Mouse (Mus musculus): ENCODE measurements around the gene Hist1h4c. TPM values are rescaled to one million over a fixed set of nuclear protein-coding genes. Genes with fewer than 3 reads are reported as not detected.
A peak's percentile ranks its signal among the peaks of the same experiment; 100 is the strongest.

Gene Hist1h4c
- polyA plus RNA-seq, 1 experiment: 20.0 TPM

- Histone ChIP-seq H3K27ac (ENCODE audit: insufficient read depth, low read length) (0 out of 2 replicates have a peak overlapping the region, but pooled peaks have one; percentile 41), H3K36me3 (ENCODE audit: control insufficient read depth, insufficient read depth, low read length) (no peaks in the 10 kb centered on the region; the same call in 1 of the 2 replicates), H3K4me1 (ENCODE audit: control insufficient read depth, insufficient read depth, insufficient read length) (no peaks in the 10 kb centered on the region; the same call in none of the 2 replicates), H3K4me3 (ENCODE audit: extremely low read depth, insufficient read depth, insufficient read length) (peak overlapping the region; percentile 8), H3K27me3 (ENCODE audit: control insufficient read depth, insufficient read depth, low read length) (no peaks in the 10 kb centered on the region)
- 5% methylated on average over 23 of the region's 36 CpGs for WGBS
- no peak for DNase-seq (ENCODE audit: low read depth in 1 of 2, low spot score in 2 of 2)
- TF ChIP-seq POLR2A (IDR thresholded peaks at IDR 0.05; ENCODE audit: low read depth, low read length): no peak
- TF ChIP-seq CTCF (IDR thresholded peaks at IDR 0.05; ENCODE audit: extremely low read depth, insufficient read depth, insufficient read length, insufficient replicate concordance): no peak
Measured at GRCm38 (mm10) chr13:23744421-23745380, 46.4 kb upstream of the Hist1h4c start.

- no peaks in the 10 kb centered on the region for H3K27me3 ChIP-seq (ENCODE audit: control insufficient read depth, insufficient read depth, low read length)
- DNase-seq (ENCODE audit: low read depth in 1 of 2, low spot score in 2 of 2): no peak
- no peaks in the 10 kb centered on the region; the same call in 1 of the 2 replicates for H3K36me3 ChIP-seq (ENCODE audit: control insufficient read depth, insufficient read depth, low read length)
- WGBS: 81% methylated on average over 4 of the region's 4 CpGs
- TF ChIP-seq CTCF (IDR thresholded peaks at IDR 0.05; ENCODE audit: extremely low read depth, insufficient read depth, insufficient read length, insufficient replicate concordance) (no peak), POLR2A (IDR thresholded peaks at IDR 0.05; ENCODE audit: low read depth, low read length) (no peak)
- H3K27ac ChIP-seq (ENCODE audit: insufficient read depth, low read length): no peak overlapping the region
- no peaks in the 10 kb centered on the region; the same call in none of the 2 replicates for H3K4me1 ChIP-seq (ENCODE audit: control insufficient read depth, insufficient read depth, insufficient read length)
- H3K4me3 ChIP-seq (ENCODE audit: extremely low read depth, insufficient read depth, insufficient read length): no peak overlapping the region
Measured at GRCm38 (mm10) chr13:23743963-23744362, 45.7 kb upstream of the Hist1h4c start.

GRCm38 (mm10) chr13:23743215-23743614 is 45.0 kb upstream of the Hist1h4c start:
- no peaks in the 10 kb centered on the region; the same call in none of the 2 replicates for H3K4me1 ChIP-seq (ENCODE audit: control insufficient read depth, insufficient read depth, insufficient read length)
- no peak overlapping the region for H3K27ac ChIP-seq (ENCODE audit: insufficient read depth, low read length)
- H3K36me3 ChIP-seq (ENCODE audit: control insufficient read depth, insufficient read depth, low read length): no peaks in the 10 kb centered on the region; the same call in 1 of the 2 replicates
- TF ChIP-seq CTCF (IDR thresholded peaks at IDR 0.05; ENCODE audit: extremely low read depth, insufficient read depth, insufficient read length, insufficient replicate concordance) (no peak), POLR2A (IDR thresholded peaks at IDR 0.05; ENCODE audit: low read depth, low read length) (no peak)
- no peak for DNase-seq (ENCODE audit: low read depth in 1 of 2, low spot score in 2 of 2)
- 93% methylated on average over 5 of the region's 5 CpGs for WGBS
- H3K27me3 ChIP-seq (ENCODE audit: control insufficient read depth, insufficient read depth, low read length): no peaks in the 10 kb centered on the region
- H3K4me3 ChIP-seq (ENCODE audit: extremely low read depth, insufficient read depth, insufficient read length): no peak overlapping the region

- H3K27me3 ChIP-seq (ENCODE audit: control insufficient read depth, insufficient read depth, low read length): no peaks in the 10 kb centered on the region
- H3K27ac ChIP-seq (ENCODE audit: insufficient read depth, low read length): no peak overlapping the region
- TF ChIP-seq CTCF (IDR thresholded peaks at IDR 0.05; ENCODE audit: extremely low read depth, insufficient read depth, insufficient read length, insufficient replicate concordance): no peak
- TF ChIP-seq POLR2A (IDR thresholded peaks at IDR 0.05; ENCODE audit: low read depth, low read length): no peak
- DNase-seq (ENCODE audit: low read depth in 1 of 2, low spot score in 2 of 2): no peak
- no peaks in the 10 kb centered on the region; the same call in 1 of the 2 replicates for H3K4me1 ChIP-seq (ENCODE audit: control insufficient read depth, insufficient read depth, insufficient read length)
- no peak overlapping the region for H3K4me3 ChIP-seq (ENCODE audit: extremely low read depth, insufficient read depth, insufficient read length)
- no peaks in the 10 kb centered on the region; the same call in 1 of the 2 replicates for H3K36me3 ChIP-seq (ENCODE audit: control insufficient read depth, insufficient read depth, low read length)
Measured at GRCm38 (mm10) chr13:23742007-23742406, 43.8 kb upstream of the Hist1h4c start.

GRCm38 (mm10) chr13:23740910-23741309 is 42.7 kb upstream of the Hist1h4c start:
- no peaks in the 10 kb centered on the region for H3K27me3 ChIP-seq (ENCODE audit: control insufficient read depth, insufficient read depth, low read length)
- H3K27ac ChIP-seq (ENCODE audit: insufficient read depth, low read length): no peak overlapping the region
- H3K36me3 ChIP-seq (ENCODE audit: control insufficient read depth, insufficient read depth, low read length): no peaks in the 10 kb centered on the region; the same call in 1 of the 2 replicates
- H3K4me1 ChIP-seq (ENCODE audit: control insufficient read depth, insufficient read depth, insufficient read length): no peaks in the 10 kb centered on the region; the same call in 1 of the 2 replicates
- DNase-seq (ENCODE audit: low read depth in 1 of 2, low spot score in 2 of 2): no peak
- 64% methylated on average over 5 of the region's 5 CpGs for WGBS
- no peak overlapping the region; the same call in 1 of the 2 replicates for H3K4me3 ChIP-seq (ENCODE audit: extremely low read depth, insufficient read depth, insufficient read length)
- TF ChIP-seq POLR2A (IDR thresholded peaks at IDR 0.05; ENCODE audit: low read depth, low read length): no peak

- Histone ChIP-seq H3K36me3 (ENCODE audit: control insufficient read depth, insufficient read depth, low read length) (no peaks in the 10 kb centered on the region; the same call in 1 of the 2 replicates), H3K27me3 (ENCODE audit: control insufficient read depth, insufficient read depth, low read length) (no peaks in the 10 kb centered on the region), H3K27ac (ENCODE audit: insufficient read depth, low read length) (peak overlapping the region; percentile 98), H3K4me3 (ENCODE audit: extremely low read depth, insufficient read depth, insufficient read length) (peak overlapping the region; percentile 67), H3K4me1 (ENCODE audit: control insufficient read depth, insufficient read depth, insufficient read length) (no peaks in the 10 kb centered on the region; the same call in 1 of the 2 replicates)
- DNase-seq (ENCODE audit: low read depth in 1 of 2, low spot score in 2 of 2): no peak
- WGBS: 28% methylated on average over 13 of the region's 13 CpGs
- TF ChIP-seq CTCF (IDR thresholded peaks at IDR 0.05; ENCODE audit: extremely low read depth, insufficient read depth, insufficient read length, insufficient replicate concordance): no peak
- no peak for TF ChIP-seq POLR2A (IDR thresholded peaks at IDR 0.05; ENCODE audit: low read depth, low read length)
Measured at GRCm38 (mm10) chr13:23740256-23740840, 42.1 kb upstream of the Hist1h4c start.

Data from spleen, adult 2 months (tissue).